Mouse (Mus musculus) hindbrain, embryonic 14.5 days (tissue): ENCODE measurements around the gene Stat4. TPM values are rescaled to one million over a fixed set of nuclear protein-coding genes. Genes with fewer than 3 reads are reported as not detected.

Source experiments
- ATAC-seq: fragments of 200-750 bp; cut with Nextera tagmentation; 2 replicates; pipeline ENCODE4 v1.8.0; 2017; ENCODE audit warnings: moderate number of reproducible peaks, mild to moderate bottlenecking, moderate TSS enrichment, moderate library complexity; ENCODE audit not compliant: low FRiP score
- DNase-seq: peaks from one replicate; pipeline ENCODE4 v3.0.0-alpha.2; 2015; ENCODE audit warnings: low spot score
- H3K27ac ChIP-seq: fragments of 300-500 bp; sonication (generic); 2 replicates; pipeline ENCODE4 v1.5.1; 2014; ENCODE audit warnings: mild to moderate bottlenecking, moderate library complexity
- H3K27me3 ChIP-seq: fragments of 300-500 bp; sonication (generic); 2 replicates; pipeline ENCODE4 v1.6.1; 2014; ENCODE audit warnings: mild to moderate bottlenecking, low read length, mixed read lengths; ENCODE audit not compliant: control insufficient read depth, insufficient read depth
- H3K36me3 ChIP-seq: fragments of 300-500 bp; sonication (generic); replicated peaks from 2 replicates; pipeline ENCODE4 v1.6.1; 2014; ENCODE audit not compliant: control insufficient read depth, insufficient read depth
- H3K4me1 ChIP-seq: fragments of 300-500 bp; sonication (generic); replicated peaks from 2 replicates; pipeline ENCODE4 v1.6.1; 2014; ENCODE audit warnings: antibody characterized with exemption, low read length, mixed read lengths; ENCODE audit not compliant: control insufficient read depth, insufficient read depth
- H3K4me2 ChIP-seq: fragments of 300-500 bp; sonication (generic); replicated peaks from 2 replicates; pipeline ENCODE4 v1.6.1; 2014; ENCODE audit warnings: mild to moderate bottlenecking, moderate library complexity
- H3K4me3 ChIP-seq: fragments of 300-500 bp; sonication (generic); replicated peaks from 2 replicates; pipeline ENCODE4 v1.5.1; 2014; ENCODE audit warnings: mild to moderate bottlenecking, low read length
- H3K9ac ChIP-seq: fragments of 300-500 bp; sonication (generic); 2 replicates; pipeline ENCODE4 v1.6.1; 2014
- H3K9me3 ChIP-seq: fragments of 300-500 bp; sonication (generic); 2 replicates; pipeline ENCODE4 v1.6.1; 2016; ENCODE audit warnings: low read length; ENCODE audit not compliant: control insufficient read depth
- WGBS: fragments of 180-500 bp; shearing (Covaris S2); extraction: QIAGEN DNeasy Blood & Tissue Kit; methylation state at CpG from one replicate; pipeline ENCODE4 v1.1.7; 2014; 5-methylcytosine and 5-hydroxymethylcytosine counted together
- polyA plus RNA-seq: library from polyadenylated mRNA; unstranded; fragments of >200 nt; fragmentation: Nextera tagmentation; extraction: Ambion mirVana; gene quantifications from 2 replicates; pipeline ENCODE4 v1.2.1, GENCODE M21; 2014

The Stat4 gene
- polyA plus RNA-seq, 1 experiment from 2014 or later: 0.50 TPM

GRCm38 (mm10) chr1:51996056-51996455 is 9.1 kb downstream of the Stat4 start:
- no peaks in the 10 kb centered on the region for H3K27me3 ChIP-seq
- H3K4me1 ChIP-seq: no peaks in the 10 kb centered on the region
- H3K36me3 ChIP-seq: no peaks in the 10 kb centered on the region
- ATAC-seq (no peak), DNase-seq (no peak)
- H3K27ac ChIP-seq: no peak overlapping the region
- no peak overlapping the region for H3K4me2 ChIP-seq
- H3K9ac ChIP-seq: no peak overlapping the region
- H3K9me3 ChIP-seq: no peaks in the 10 kb centered on the region
- 69% methylated on average over 3 of the region's 3 CpGs for WGBS
- no peak overlapping the region for H3K4me3 ChIP-seq

DNA sequence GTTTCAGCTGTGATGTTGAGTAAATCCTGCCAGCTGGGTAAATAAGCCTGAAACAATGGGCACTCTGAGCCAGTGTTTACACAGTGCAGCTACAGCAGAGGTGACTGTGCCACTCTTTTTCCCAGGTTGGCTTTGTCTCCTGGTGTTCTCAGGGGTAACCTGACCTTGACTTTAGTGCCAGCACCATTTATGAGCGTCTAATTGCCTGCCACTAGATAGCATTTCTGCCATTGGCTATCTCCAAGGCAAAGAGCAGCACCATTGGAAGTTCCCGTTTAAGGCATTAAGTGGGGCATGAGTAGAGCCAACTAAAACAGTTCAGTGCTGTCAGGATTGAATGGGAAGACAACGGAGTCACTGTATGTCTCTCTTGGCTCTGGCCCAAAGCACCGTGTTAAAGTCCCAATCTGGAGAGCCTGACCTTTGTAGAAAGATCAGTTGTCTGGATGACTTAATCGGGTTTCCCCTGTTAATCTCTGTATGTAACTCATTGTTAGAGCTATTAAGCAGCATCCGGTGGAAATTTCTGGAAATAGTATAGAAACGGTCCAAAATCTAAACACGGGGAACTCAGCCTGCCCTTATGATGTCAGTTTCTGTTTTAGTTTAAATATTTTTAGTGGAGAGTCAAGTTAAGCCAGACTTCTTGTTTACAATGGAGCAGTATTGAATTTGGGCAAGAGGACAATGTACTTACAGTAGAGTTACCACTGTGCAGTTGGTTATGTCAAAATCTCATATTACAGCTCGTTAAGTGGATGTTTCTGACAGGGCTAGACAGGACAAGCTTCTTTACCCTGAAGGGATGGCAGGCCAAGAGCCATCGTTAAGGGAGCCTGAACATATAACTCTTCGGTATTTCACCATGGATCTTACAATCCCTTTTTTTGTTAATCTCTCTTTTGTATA is 10.1 kb downstream of the Stat4 start:
- Histone ChIP-seq H3K4me3 (no peak overlapping the region), H3K27me3 (no peaks in the 10 kb centered on the region), H3K36me3 (no peaks in the 10 kb centered on the region), H3K9me3 (no peaks in the 10 kb centered on the region), H3K4me2 (no peak overlapping the region), H3K27ac (no peak overlapping the region), H3K9ac (no peak overlapping the region), H3K4me1 (no peaks in the 10 kb centered on the region)
- peak; percentile 64; the same call in 1 of the 2 replicates for ATAC-seq
- peak; percentile 43 for DNase-seq
- WGBS: 58% methylated on average over 11 of the region's 11 CpGs

DNA sequence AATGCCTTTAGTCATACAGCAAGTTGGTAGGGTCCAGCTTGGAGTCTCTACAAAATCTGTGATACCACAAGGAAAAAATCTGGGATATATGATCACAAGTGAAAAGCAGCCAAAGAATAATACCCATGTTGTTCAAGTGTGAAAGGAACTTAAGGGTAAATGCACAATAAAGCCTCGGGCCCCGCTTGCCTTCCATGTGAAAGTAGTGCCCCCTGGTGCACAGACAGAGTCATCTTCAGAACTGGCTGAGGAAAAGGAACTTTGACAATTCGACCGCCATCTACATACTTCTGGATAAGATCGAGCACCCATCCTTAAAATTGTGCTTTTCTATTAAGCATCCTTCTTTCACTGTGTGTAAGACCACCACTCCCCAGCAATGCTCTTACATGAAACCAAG is 11.6 kb downstream of the Stat4 start:
- 53% methylated on average over 5 of the region's 5 CpGs for WGBS
- Histone ChIP-seq H3K4me2 (no peak overlapping the region), H3K27ac (no peak overlapping the region), H3K36me3 (no peaks in the 10 kb centered on the region), H3K9ac (no peak overlapping the region), H3K9me3 (no peaks in the 10 kb centered on the region), H3K27me3 (no peaks in the 10 kb centered on the region), H3K4me3 (no peak overlapping the region), H3K4me1 (no peaks in the 10 kb centered on the region)
- ATAC-seq (no peak), DNase-seq (peak; percentile 71)

GRCm38 (mm10) chr1:52004096-52004495 is 17.1 kb downstream of the Stat4 start:
- DNase-seq (peak; percentile 83), ATAC-seq (no peak)
- 0 out of 2 replicates have a peak, but pooled peaks cover 7% of the 10 kb centered on the region for H3K4me1 ChIP-seq
- no peaks in the 10 kb centered on the region for H3K9me3 ChIP-seq
- no peak overlapping the region for H3K4me3 ChIP-seq
- 34% methylated on average over 8 of the region's 8 CpGs for WGBS
- H3K27ac ChIP-seq: no peak overlapping the region
- H3K36me3 ChIP-seq: no peaks in the 10 kb centered on the region
- peaks cover 8% of the 10 kb centered on the region; the same call in 1 of the 2 replicates for H3K27me3 ChIP-seq
- H3K4me2 ChIP-seq: no peak overlapping the region
- H3K9ac ChIP-seq: no peak overlapping the region

GRCm38 (mm10) chr1:52008443-52008842 is 21.5 kb downstream of the Stat4 start:
- 3% methylated on average over 11 of the region's 11 CpGs for WGBS
- H3K4me2 ChIP-seq: peak overlapping the region; percentile 47
- ATAC-seq: no peak
- DNase-seq: no peak
- H3K27me3 ChIP-seq: peaks cover 8% of the 10 kb centered on the region; the same call in 1 of the 2 replicates
- no peaks in the 10 kb centered on the region for H3K9me3 ChIP-seq
- 0 out of 2 replicates have a peak, but pooled peaks cover 7% of the 10 kb centered on the region for H3K4me1 ChIP-seq
- peak overlapping the region; percentile 15 for H3K4me3 ChIP-seq
- H3K27ac ChIP-seq: no peak overlapping the region
- H3K36me3 ChIP-seq: no peaks in the 10 kb centered on the region
- 0 out of 2 replicates have a peak overlapping the region, but pooled peaks have one; percentile 24 for H3K9ac ChIP-seq

DNA sequence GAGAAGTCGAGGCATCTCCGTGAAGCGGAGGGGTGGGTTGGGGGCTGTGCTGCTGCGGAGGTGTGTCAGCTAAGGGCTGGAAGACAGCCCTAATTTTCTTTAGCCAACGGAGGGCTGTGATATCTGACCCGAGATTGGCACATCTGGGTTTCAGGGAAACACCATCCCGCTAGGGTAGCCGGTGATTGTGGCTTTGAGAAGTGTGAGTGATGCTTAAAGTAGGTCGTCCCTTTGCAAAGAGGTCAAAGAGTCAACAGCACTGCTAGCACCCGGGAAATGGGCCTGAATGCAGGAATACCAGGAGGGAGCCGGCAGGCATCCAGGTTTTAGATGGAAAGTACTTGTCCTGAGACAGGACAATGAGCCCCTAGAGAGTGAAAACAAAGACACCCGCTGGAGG is 22.0 kb downstream of the Stat4 start:
- DNase-seq: no peak
- Histone ChIP-seq H3K27ac (no peak overlapping the region), H3K4me2 (peak overlapping the region; percentile 47), H3K9ac (no peak overlapping the region), H3K4me1 (0 out of 2 replicates have a peak, but pooled peaks cover 7% of the 10 kb centered on the region), H3K27me3 (peaks cover 8% of the 10 kb centered on the region; the same call in 1 of the 2 replicates), H3K4me3 (peak overlapping the region; percentile 15; the same call in 1 of the 2 replicates), H3K9me3 (no peaks in the 10 kb centered on the region), H3K36me3 (no peaks in the 10 kb centered on the region)
- WGBS: 1% methylated on average over 12 of the region's 12 CpGs
- no peak for ATAC-seq

- H3K9me3 ChIP-seq: no peaks in the 10 kb centered on the region
- no peak overlapping the region for H3K27ac ChIP-seq
- no peaks in the 10 kb centered on the region for H3K36me3 ChIP-seq
- ATAC-seq: no peak
- H3K4me3 ChIP-seq: no peak overlapping the region
- WGBS: 94% methylated on average over 5 of the region's 5 CpGs
- H3K9ac ChIP-seq: no peak overlapping the region
- no peak for DNase-seq
- no peak overlapping the region for H3K4me2 ChIP-seq
- peaks cover 8% of the 10 kb centered on the region; the same call in 1 of the 2 replicates for H3K27me3 ChIP-seq
- H3K4me1 ChIP-seq: 0 out of 2 replicates have a peak, but pooled peaks cover 7% of the 10 kb centered on the region
Observed at GRCm38 (mm10) chr1:52010741-52011140, 23.8 kb downstream of the Stat4 start.

- Histone ChIP-seq H3K4me2 (no peak overlapping the region), H3K4me3 (no peak overlapping the region), H3K4me1 (0 out of 2 replicates have a peak, but pooled peaks cover 7% of the 10 kb centered on the region), H3K27me3 (peaks cover 8% of the 10 kb centered on the region; the same call in 1 of the 2 replicates), H3K9ac (no peak overlapping the region), H3K36me3 (no peaks in the 10 kb centered on the region), H3K9me3 (no peaks in the 10 kb centered on the region), H3K27ac (no peak overlapping the region)
- no peak for ATAC-seq
- 79% methylated on average over 3 of the region's 3 CpGs for WGBS
- DNase-seq: no peak
Observed at GRCm38 (mm10) chr1:52011227-52011626, 24.3 kb downstream of the Stat4 start.

DNA sequence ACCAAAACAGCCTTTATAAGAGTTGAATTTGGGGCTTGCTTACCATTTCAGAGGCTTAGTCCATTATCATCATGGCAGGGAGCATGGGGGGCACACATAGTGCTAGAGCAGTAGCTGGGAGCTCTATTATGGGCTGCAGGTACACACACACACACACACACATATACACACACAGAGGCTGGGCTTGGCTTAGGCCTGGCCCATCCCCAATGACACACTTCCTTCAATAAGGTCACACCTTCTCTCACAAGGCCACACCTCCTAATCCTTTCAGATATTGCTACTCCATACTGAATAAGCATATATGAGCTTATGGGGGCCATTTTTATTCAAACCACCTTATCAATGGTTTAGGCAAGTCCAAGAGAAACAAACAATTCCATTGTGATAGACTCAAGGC is 25.3 kb downstream of the Stat4 start:
- Histone ChIP-seq H3K36me3 (no peaks in the 10 kb centered on the region), H3K27me3 (peaks cover 8% of the 10 kb centered on the region; the same call in 1 of the 2 replicates), H3K27ac (no peak overlapping the region), H3K4me3 (no peak overlapping the region), H3K9ac (no peak overlapping the region), H3K4me1 (0 out of 2 replicates have a peak, but pooled peaks cover 7% of the 10 kb centered on the region), H3K9me3 (no peaks in the 10 kb centered on the region), H3K4me2 (no peak overlapping the region)
- no peak for DNase-seq
- no peak for ATAC-seq
